Mouse (Mus musculus): ENCODE results near the gene Ppp2r3a. TPM values are rescaled to one million over a fixed set of nuclear protein-coding genes. Genes with fewer than 3 reads are reported as not detected.

Ppp2r3a gene
- polyA plus RNA-seq, 1 experiment = 0.67 TPM

- 32% methylated on average over 3 of the region's 3 CpGs for WGBS
- TF ChIP-seq POLR2A (IDR thresholded peaks at IDR 0.05; ENCODE audit: low read depth, low read length) (no peak), CTCF (IDR thresholded peaks at IDR 0.05; ENCODE audit: extremely low read depth, insufficient read length, insufficient replicate concordance, low read depth, low read length) (no peak)
- no peaks in the 10 kb centered on the region for H3K27me3 ChIP-seq (ENCODE audit: control insufficient read depth, insufficient read depth, low read length)
- H3K4me1 ChIP-seq (ENCODE audit: control insufficient read depth, insufficient read depth, insufficient read length, low read length) = 0 out of 2 replicates have a peak, but pooled peaks cover 2% of the 10 kb centered on the region
- no peaks in the 10 kb centered on the region for H3K36me3 ChIP-seq (ENCODE audit: control insufficient read depth, insufficient read depth, low read length)
- H3K4me3 ChIP-seq (ENCODE audit: low read depth, low read length) = no peak overlapping the region
- no peak overlapping the region for H3K27ac ChIP-seq (ENCODE audit: insufficient read depth, low read depth, low read length)
These were observed 1.5 kb upstream of the Ppp2r3a start for GRCm38 (mm10) chr9:101253136-101253535.

GRCm38 (mm10) chr9:101252541-101252940 lies 946 bp upstream of the Ppp2r3a start:
- Histone ChIP-seq H3K27ac (ENCODE audit: insufficient read depth, low read depth, low read length) (peak overlapping the region; percentile 31; the same call in 1 of the 2 replicates), H3K27me3 (ENCODE audit: control insufficient read depth, insufficient read depth, low read length) (no peaks in the 10 kb centered on the region), H3K4me1 (ENCODE audit: control insufficient read depth, insufficient read depth, insufficient read length, low read length) (0 out of 2 replicates have a peak, but pooled peaks cover 2% of the 10 kb centered on the region), H3K36me3 (ENCODE audit: control insufficient read depth, insufficient read depth, low read length) (no peaks in the 10 kb centered on the region), H3K4me3 (ENCODE audit: low read depth, low read length) (no peak overlapping the region)
- WGBS = 29% methylated on average over 4 of the region's 4 CpGs
- TF ChIP-seq CTCF (IDR thresholded peaks at IDR 0.05; ENCODE audit: extremely low read depth, insufficient read length, insufficient replicate concordance, low read depth, low read length) (no peak), POLR2A (IDR thresholded peaks at IDR 0.05; ENCODE audit: low read depth, low read length) (no peak)

- TF ChIP-seq CTCF (IDR thresholded peaks at IDR 0.05; ENCODE audit: extremely low read depth, insufficient read length, insufficient replicate concordance, low read depth, low read length) = no peak
- peak; percentile 55 for TF ChIP-seq POLR2A (IDR thresholded peaks at IDR 0.05; ENCODE audit: low read depth, low read length)
- Histone ChIP-seq H3K4me1 (ENCODE audit: control insufficient read depth, insufficient read depth, insufficient read length, low read length) (0 out of 2 replicates have a peak, but pooled peaks cover 2% of the 10 kb centered on the region), H3K4me3 (ENCODE audit: low read depth, low read length) (peak overlapping the region; percentile 97), H3K36me3 (ENCODE audit: control insufficient read depth, insufficient read depth, low read length) (no peaks in the 10 kb centered on the region), H3K27me3 (ENCODE audit: control insufficient read depth, insufficient read depth, low read length) (no peaks in the 10 kb centered on the region), H3K27ac (ENCODE audit: insufficient read depth, low read depth, low read length) (peak overlapping the region; percentile 84)
- WGBS = under 1% methylated on average over 59 of the region's 61 CpGs
These were observed 483 bp downstream of the Ppp2r3a start for GRCm38 (mm10) chr9:101250981-101251643.

GRCm38 (mm10) chr9:101250486-101250885 lies 1.1 kb downstream of the Ppp2r3a start:
- no peak overlapping the region; the same call in 1 of the 2 replicates for H3K27ac ChIP-seq (ENCODE audit: insufficient read depth, low read depth, low read length)
- WGBS = 4% methylated on average over 11 of the region's 11 CpGs
- H3K36me3 ChIP-seq (ENCODE audit: control insufficient read depth, insufficient read depth, low read length) = no peaks in the 10 kb centered on the region
- H3K4me3 ChIP-seq (ENCODE audit: low read depth, low read length) = no peak overlapping the region
- no peak for TF ChIP-seq CTCF (IDR thresholded peaks at IDR 0.05; ENCODE audit: extremely low read depth, insufficient read length, insufficient replicate concordance, low read depth, low read length)
- 0 out of 2 replicates have a peak, but pooled peaks cover 2% of the 10 kb centered on the region for H3K4me1 ChIP-seq (ENCODE audit: control insufficient read depth, insufficient read depth, insufficient read length, low read length)
- no peaks in the 10 kb centered on the region for H3K27me3 ChIP-seq (ENCODE audit: control insufficient read depth, insufficient read depth, low read length)

- no peaks in the 10 kb centered on the region for H3K27me3 ChIP-seq (ENCODE audit: control insufficient read depth, insufficient read depth, low read length)
- no peak overlapping the region for H3K27ac ChIP-seq (ENCODE audit: insufficient read depth, low read depth, low read length)
- TF ChIP-seq CTCF (IDR thresholded peaks at IDR 0.05; ENCODE audit: extremely low read depth, insufficient read length, insufficient replicate concordance, low read depth, low read length) (no peak), POLR2A (IDR thresholded peaks at IDR 0.05; ENCODE audit: low read depth, low read length) (no peak)
- 0 out of 2 replicates have a peak, but pooled peaks cover 2% of the 10 kb centered on the region for H3K4me1 ChIP-seq (ENCODE audit: control insufficient read depth, insufficient read depth, insufficient read length, low read length)
- H3K4me3 ChIP-seq (ENCODE audit: low read depth, low read length) = no peak overlapping the region
- 84% methylated on average over 4 of the region's 4 CpGs for WGBS
- no peaks in the 10 kb centered on the region for H3K36me3 ChIP-seq (ENCODE audit: control insufficient read depth, insufficient read depth, low read length)
These were observed 2.0 kb downstream of the Ppp2r3a start for GRCm38 (mm10) chr9:101249626-101250025.

GRCm38 (mm10) chr9:101247541-101247940 lies 4.1 kb downstream of the Ppp2r3a start:
- 88% methylated on average over 7 of the region's 7 CpGs for WGBS
- H3K27me3 ChIP-seq (ENCODE audit: control insufficient read depth, insufficient read depth, low read length) = no peaks in the 10 kb centered on the region
- no peaks in the 10 kb centered on the region for H3K36me3 ChIP-seq (ENCODE audit: control insufficient read depth, insufficient read depth, low read length)
- 0 out of 2 replicates have a peak, but pooled peaks cover 2% of the 10 kb centered on the region for H3K4me1 ChIP-seq (ENCODE audit: control insufficient read depth, insufficient read depth, insufficient read length, low read length)
- TF ChIP-seq CTCF (IDR thresholded peaks at IDR 0.05; ENCODE audit: extremely low read depth, insufficient read length, insufficient replicate concordance, low read depth, low read length) (no peak), POLR2A (IDR thresholded peaks at IDR 0.05; ENCODE audit: low read depth, low read length) (no peak)
- no peak overlapping the region for H3K4me3 ChIP-seq (ENCODE audit: low read depth, low read length)
- no peak overlapping the region for H3K27ac ChIP-seq (ENCODE audit: insufficient read depth, low read depth, low read length)

GRCm38 (mm10) chr9:101245493-101245892 lies 6.1 kb downstream of the Ppp2r3a start:
- Histone ChIP-seq H3K27me3 (ENCODE audit: control insufficient read depth, insufficient read depth, low read length) (no peaks in the 10 kb centered on the region), H3K4me1 (ENCODE audit: control insufficient read depth, insufficient read depth, insufficient read length, low read length) (0 out of 2 replicates have a peak, but pooled peaks cover 2% of the 10 kb centered on the region), H3K36me3 (ENCODE audit: control insufficient read depth, insufficient read depth, low read length) (no peaks in the 10 kb centered on the region), H3K27ac (ENCODE audit: insufficient read depth, low read depth, low read length) (no peak overlapping the region), H3K4me3 (ENCODE audit: low read depth, low read length) (no peak overlapping the region)
- 92% methylated on average over 5 of the region's 5 CpGs for WGBS
- no peak for TF ChIP-seq CTCF (IDR thresholded peaks at IDR 0.05; ENCODE audit: extremely low read depth, insufficient read length, insufficient replicate concordance, low read depth, low read length)
- TF ChIP-seq POLR2A (IDR thresholded peaks at IDR 0.05; ENCODE audit: low read depth, low read length) = no peak
